Mouse (Mus musculus): Measurements from ENCODE around the gene Ly86. TPM values are rescaled to one million over a fixed set of nuclear protein-coding genes. Genes with fewer than 3 reads are reported as not detected.
A peak's percentile ranks its signal among the peaks of the same experiment; 100 is the strongest.

Ly86 gene
- polyA plus RNA-seq, 1 experiment from 2014 or later: 5.5 TPM

GRCm38 (mm10) chr13:37434841-37435240 is 89.8 kb downstream of the Ly86 start:
- Histone ChIP-seq H3K4me3 (ENCODE audit: low read depth, low read length) (peak overlapping the region; percentile 40), H3K9ac (replicated peaks; ENCODE audit: low read length) (peak overlapping the region; percentile 59), H3K27me3 (ENCODE audit: control insufficient read depth, insufficient read depth, low read length) (peaks cover 10% of the 10 kb centered on the region; the same call in 1 of the 2 replicates), H3K4me1 (ENCODE audit: control insufficient read depth, insufficient read depth, low read length) (no peaks in the 10 kb centered on the region), H3K9me3 (replicated peaks; ENCODE audit: control insufficient read depth, low read length) (no peaks in the 10 kb centered on the region), H3K27ac (replicated peaks; ENCODE audit: low read depth, low read length) (no peak overlapping the region), H3K4me2 (ENCODE audit: low read depth, low read length) (peak overlapping the region; percentile 52), H3K36me3 (replicated peaks; ENCODE audit: control insufficient read depth, insufficient read depth, low read depth, low read length) (no peaks in the 10 kb centered on the region)
- DNase-seq (ENCODE audit: low spot score) (no peak), ATAC-seq (replicated peaks; ENCODE audit: insufficient number of reproducible peaks, low FRiP score, low TSS enrichment, low read depth) (no peak)
- 6% methylated on average over 9 of the region's 9 CpGs for WGBS

GRCm38 (mm10) chr13:37436267-37437013 is 91.4 kb downstream of the Ly86 start:
- Histone ChIP-seq H3K4me2 (ENCODE audit: low read depth, low read length) (no peak overlapping the region), H3K9me3 (replicated peaks; ENCODE audit: control insufficient read depth, low read length) (no peaks in the 10 kb centered on the region), H3K9ac (replicated peaks; ENCODE audit: low read length) (no peak overlapping the region), H3K27me3 (ENCODE audit: control insufficient read depth, insufficient read depth, low read length) (peaks cover 10% of the 10 kb centered on the region; the same call in 1 of the 2 replicates), H3K4me1 (ENCODE audit: control insufficient read depth, insufficient read depth, low read length) (no peaks in the 10 kb centered on the region), H3K36me3 (replicated peaks; ENCODE audit: control insufficient read depth, insufficient read depth, low read depth, low read length) (no peaks in the 10 kb centered on the region), H3K4me3 (ENCODE audit: low read depth, low read length) (no peak overlapping the region), H3K27ac (replicated peaks; ENCODE audit: low read depth, low read length) (no peak overlapping the region)
- WGBS: 3% methylated on average over 18 of the region's 18 CpGs
- ATAC-seq (replicated peaks; ENCODE audit: insufficient number of reproducible peaks, low FRiP score, low TSS enrichment, low read depth): no peak
- DNase-seq (ENCODE audit: low spot score): no peak

- Histone ChIP-seq H3K4me1 (ENCODE audit: control insufficient read depth, insufficient read depth, low read length) (no peaks in the 10 kb centered on the region), H3K4me3 (ENCODE audit: low read depth, low read length) (no peak overlapping the region), H3K9ac (replicated peaks; ENCODE audit: low read length) (no peak overlapping the region), H3K9me3 (replicated peaks; ENCODE audit: control insufficient read depth, low read length) (no peaks in the 10 kb centered on the region), H3K4me2 (ENCODE audit: low read depth, low read length) (no peak overlapping the region), H3K27me3 (ENCODE audit: control insufficient read depth, insufficient read depth, low read length) (peaks cover 10% of the 10 kb centered on the region; the same call in 1 of the 2 replicates), H3K27ac (replicated peaks; ENCODE audit: low read depth, low read length) (no peak overlapping the region), H3K36me3 (replicated peaks; ENCODE audit: control insufficient read depth, insufficient read depth, low read depth, low read length) (no peaks in the 10 kb centered on the region)
- WGBS: 93% methylated on average over 4 of the region's 4 CpGs
- ATAC-seq (replicated peaks; ENCODE audit: insufficient number of reproducible peaks, low FRiP score, low TSS enrichment, low read depth): no peak
- DNase-seq (ENCODE audit: low spot score): no peak
Measured at GRCm38 (mm10) chr13:37438788-37439187, 93.8 kb downstream of the Ly86 start.

- no peak for DNase-seq (ENCODE audit: low spot score)
- Histone ChIP-seq H3K4me3 (ENCODE audit: low read depth, low read length) (no peak overlapping the region), H3K27me3 (ENCODE audit: control insufficient read depth, insufficient read depth, low read length) (peaks cover 10% of the 10 kb centered on the region; the same call in 1 of the 2 replicates), H3K27ac (replicated peaks; ENCODE audit: low read depth, low read length) (no peak overlapping the region), H3K9me3 (replicated peaks; ENCODE audit: control insufficient read depth, low read length) (no peaks in the 10 kb centered on the region), H3K36me3 (replicated peaks; ENCODE audit: control insufficient read depth, insufficient read depth, low read depth, low read length) (no peaks in the 10 kb centered on the region), H3K4me2 (ENCODE audit: low read depth, low read length) (no peak overlapping the region), H3K9ac (replicated peaks; ENCODE audit: low read length) (no peak overlapping the region), H3K4me1 (ENCODE audit: control insufficient read depth, insufficient read depth, low read length) (no peaks in the 10 kb centered on the region)
- no peak for ATAC-seq (replicated peaks; ENCODE audit: insufficient number of reproducible peaks, low FRiP score, low TSS enrichment, low read depth)
- WGBS: 72% methylated on average over 7 of the region's 7 CpGs
Measured at GRCm38 (mm10) chr13:37439477-37439876, 94.5 kb downstream of the Ly86 start.

- Histone ChIP-seq H3K4me2 (ENCODE audit: low read depth, low read length) (no peak overlapping the region), H3K4me1 (ENCODE audit: control insufficient read depth, insufficient read depth, low read length) (no peaks in the 10 kb centered on the region), H3K27ac (replicated peaks; ENCODE audit: low read depth, low read length) (no peak overlapping the region), H3K4me3 (ENCODE audit: low read depth, low read length) (no peak overlapping the region), H3K27me3 (ENCODE audit: control insufficient read depth, insufficient read depth, low read length) (peaks cover 10% of the 10 kb centered on the region; the same call in 1 of the 2 replicates), H3K36me3 (replicated peaks; ENCODE audit: control insufficient read depth, insufficient read depth, low read depth, low read length) (no peaks in the 10 kb centered on the region), H3K9ac (replicated peaks; ENCODE audit: low read length) (no peak overlapping the region), H3K9me3 (replicated peaks; ENCODE audit: control insufficient read depth, low read length) (no peaks in the 10 kb centered on the region)
- DNase-seq (ENCODE audit: low spot score) (no peak), ATAC-seq (replicated peaks; ENCODE audit: insufficient number of reproducible peaks, low FRiP score, low TSS enrichment, low read depth) (no peak)
- WGBS: 67% methylated on average over 8 of the region's 8 CpGs
Measured at GRCm38 (mm10) chr13:37439941-37440340, 94.9 kb downstream of the Ly86 start.

GRCm38 (mm10) chr13:37440593-37441307 is 95.7 kb downstream of the Ly86 start:
- no peak overlapping the region for H3K4me2 ChIP-seq (ENCODE audit: low read depth, low read length)
- no peak overlapping the region for H3K4me3 ChIP-seq (ENCODE audit: low read depth, low read length)
- WGBS: 49% methylated on average over 11 of the region's 11 CpGs
- H3K4me1 ChIP-seq (ENCODE audit: control insufficient read depth, insufficient read depth, low read length): no peaks in the 10 kb centered on the region
- peaks cover 10% of the 10 kb centered on the region; the same call in 1 of the 2 replicates for H3K27me3 ChIP-seq (ENCODE audit: control insufficient read depth, insufficient read depth, low read length)
- no peaks in the 10 kb centered on the region for H3K9me3 ChIP-seq (replicated peaks; ENCODE audit: control insufficient read depth, low read length)
- H3K9ac ChIP-seq (replicated peaks; ENCODE audit: low read length): no peak overlapping the region
- DNase-seq (ENCODE audit: low spot score): no peak
- H3K27ac ChIP-seq (replicated peaks; ENCODE audit: low read depth, low read length): no peak overlapping the region
- ATAC-seq (replicated peaks; ENCODE audit: insufficient number of reproducible peaks, low FRiP score, low TSS enrichment, low read depth): no peak
- H3K36me3 ChIP-seq (replicated peaks; ENCODE audit: control insufficient read depth, insufficient read depth, low read depth, low read length): no peaks in the 10 kb centered on the region

- DNase-seq (ENCODE audit: low spot score): no peak
- Histone ChIP-seq H3K4me1 (ENCODE audit: control insufficient read depth, insufficient read depth, low read length) (no peaks in the 10 kb centered on the region), H3K36me3 (replicated peaks; ENCODE audit: control insufficient read depth, insufficient read depth, low read depth, low read length) (no peaks in the 10 kb centered on the region), H3K27me3 (ENCODE audit: control insufficient read depth, insufficient read depth, low read length) (peaks cover 3% of the 10 kb centered on the region; the same call in 1 of the 2 replicates), H3K27ac (replicated peaks; ENCODE audit: low read depth, low read length) (no peak overlapping the region), H3K4me2 (ENCODE audit: low read depth, low read length) (no peak overlapping the region), H3K9me3 (replicated peaks; ENCODE audit: control insufficient read depth, low read length) (no peaks in the 10 kb centered on the region), H3K4me3 (ENCODE audit: low read depth, low read length) (no peak overlapping the region), H3K9ac (replicated peaks; ENCODE audit: low read length) (no peak overlapping the region)
- ATAC-seq (replicated peaks; ENCODE audit: insufficient number of reproducible peaks, low FRiP score, low TSS enrichment, low read depth): no peak
- WGBS: 18% methylated on average over 4 of the region's 4 CpGs
Measured at GRCm38 (mm10) chr13:37442058-37442457, 97.0 kb downstream of the Ly86 start.

GRCm38 (mm10) chr13:37442531-37442930 is 97.5 kb downstream of the Ly86 start:
- ATAC-seq (replicated peaks; ENCODE audit: insufficient number of reproducible peaks, low FRiP score, low TSS enrichment, low read depth) (no peak), DNase-seq (ENCODE audit: low spot score) (no peak)
- H3K27me3 ChIP-seq (ENCODE audit: control insufficient read depth, insufficient read depth, low read length): peaks cover 3% of the 10 kb centered on the region; the same call in 1 of the 2 replicates
- no peaks in the 10 kb centered on the region for H3K4me1 ChIP-seq (ENCODE audit: control insufficient read depth, insufficient read depth, low read length)
- H3K9ac ChIP-seq (replicated peaks; ENCODE audit: low read length): no peak overlapping the region
- no peaks in the 10 kb centered on the region for H3K36me3 ChIP-seq (replicated peaks; ENCODE audit: control insufficient read depth, insufficient read depth, low read depth, low read length)
- no peak overlapping the region for H3K27ac ChIP-seq (replicated peaks; ENCODE audit: low read depth, low read length)
- H3K4me2 ChIP-seq (ENCODE audit: low read depth, low read length): no peak overlapping the region
- no peaks in the 10 kb centered on the region for H3K9me3 ChIP-seq (replicated peaks; ENCODE audit: control insufficient read depth, low read length)
- no peak overlapping the region for H3K4me3 ChIP-seq (ENCODE audit: low read depth, low read length)
- WGBS: 34% methylated on average over 7 of the region's 7 CpGs

All from embryonic facial prominence, embryonic 11.5 days (tissue).